12 mouse cellular contexts compared by ENCODE assay signal in the genomic region with DNA sequence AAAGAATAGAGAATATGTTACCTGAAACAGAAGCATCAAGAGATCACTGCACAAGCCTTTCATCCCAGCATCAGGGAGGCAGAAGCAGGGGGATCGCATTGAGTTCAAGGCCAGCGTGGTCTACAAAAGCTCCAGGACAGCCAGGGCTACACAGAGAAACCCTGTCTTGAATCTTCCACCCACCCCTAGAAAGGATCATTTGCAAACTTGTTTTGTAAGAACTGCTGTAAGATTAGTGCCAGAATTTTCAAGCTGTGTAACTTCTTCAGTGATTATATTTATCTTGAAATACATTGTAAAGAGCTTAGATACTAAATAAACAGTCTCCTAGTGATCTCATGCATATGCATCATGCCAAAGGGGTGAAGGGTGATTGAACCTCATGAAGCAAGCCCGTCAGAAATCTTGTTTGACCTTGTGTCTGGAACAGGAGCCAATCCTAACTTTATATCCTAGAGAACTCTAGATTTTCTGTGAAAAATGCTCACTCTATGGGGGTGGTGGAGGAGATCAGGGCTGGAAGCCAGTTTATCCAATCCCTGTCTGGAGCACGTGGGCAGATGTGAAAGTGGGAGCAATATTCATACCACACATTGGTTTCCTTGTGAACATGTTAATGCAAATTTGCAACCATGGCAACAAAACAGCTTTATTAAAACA. TPM values are rescaled to one million over a fixed set of nuclear protein-coding genes. Genes with fewer than 3 reads are reported as not detected.
A peak's percentile ranks its signal among the peaks of the same experiment; 100 is the strongest.
DNase-seq lines count a peak whose midpoint lies in the region; ATAC-seq and TF ChIP-seq lines count a peak whose summit lies in the region.
"Had no signal": no experiment of that assay in that cellular context is flagged by ENCODE, and none has a peak within 500 bp of the region (broad histone marks: within the 10 kb centered on the region; RNA-seq: fewer than 3 reads in every experiment).

No protein-coding gene starts in this region.

- H3K4me2 ChIP-seq in intestine, embryonic 15.5 days (replicated peaks), result no peak overlapping the region
- H3K4me2 ChIP-seq in intestine, postnatal 0 days (replicated peaks; ENCODE audit: low read depth), result no peak overlapping the region
- H3K4me2 ChIP-seq in kidney, embryonic 16.5 days (replicated peaks; ENCODE audit: low read depth, low read length), result no peak overlapping the region
- H3K4me2 ChIP-seq: forebrain, embryonic 13.5 days had no signal

- ATAC-seq in intestine, embryonic 15.5 days, result peak; percentile 25; the same call in 1 of the 2 replicates
- no peak for ATAC-seq in intestine, postnatal 0 days
- no peak for ATAC-seq in kidney, embryonic 16.5 days (ENCODE audit: low FRiP score, low TSS enrichment)
- ATAC-seq: forebrain, embryonic 13.5 days; inflammation-experienced regulatory T-cells, adult 6 months had no signal

- 59% methylated on average over 4 of the region's 4 CpGs for WGBS in intestine, embryonic 15.5 days
- WGBS in intestine, postnatal 0 days, result 59% methylated on average over 4 of the region's 4 CpGs
- 71% methylated on average over 4 of the region's 4 CpGs for WGBS in kidney, embryonic 16.5 days

- no peak for TF ChIP-seq CTCF in intestine, postnatal 0 days (IDR thresholded peaks at IDR 0.05; ENCODE audit: low read depth)

- H3K4me1 ChIP-seq in intestine, embryonic 15.5 days (replicated peaks), result no peaks in the 10 kb centered on the region
- no peaks in the 10 kb centered on the region for H3K4me1 ChIP-seq in intestine, postnatal 0 days (replicated peaks; ENCODE audit: control insufficient read depth, insufficient read depth, low read length)
- H3K4me1 ChIP-seq in kidney, embryonic 16.5 days (ENCODE audit: insufficient read depth, low read length), result no peaks in the 10 kb centered on the region

- no peak overlapping the region for H3K9ac ChIP-seq in intestine, embryonic 15.5 days
- no peak overlapping the region for H3K9ac ChIP-seq in intestine, postnatal 0 days (ENCODE audit: low read depth, low read length)
- no peak overlapping the region for H3K9ac ChIP-seq in kidney, embryonic 16.5 days (replicated peaks; ENCODE audit: low read length)
- H3K9ac ChIP-seq: forebrain, embryonic 13.5 days had no signal

- no peak overlapping the region for H3K4me3 ChIP-seq in intestine, embryonic 15.5 days (replicated peaks)
- no peak overlapping the region for H3K4me3 ChIP-seq in intestine, postnatal 0 days (ENCODE audit: low read depth, low read length)
- no peak overlapping the region for H3K4me3 ChIP-seq in kidney, embryonic 16.5 days (ENCODE audit: low read length)
- H3K4me3 ChIP-seq: forebrain, embryonic 13.5 days; myocyte had no signal

- H3K27ac ChIP-seq in intestine, embryonic 15.5 days, result no peak overlapping the region
- H3K27ac ChIP-seq in intestine, postnatal 0 days (ENCODE audit: low read depth, low read length), result no peak overlapping the region
- H3K27ac ChIP-seq in kidney, embryonic 16.5 days (ENCODE audit: low read length), result no peak overlapping the region
- H3K27ac ChIP-seq: forebrain, embryonic 13.5 days; macrophage had no signal

- H3K36me3 ChIP-seq in intestine, embryonic 15.5 days, result no peaks in the 10 kb centered on the region
- H3K36me3 ChIP-seq in intestine, postnatal 0 days (ENCODE audit: control insufficient read depth, insufficient read depth), result no peaks in the 10 kb centered on the region
- H3K36me3 ChIP-seq in kidney, embryonic 16.5 days (ENCODE audit: insufficient read depth, low read length), result no peaks in the 10 kb centered on the region

- no peaks in the 10 kb centered on the region for H3K27me3 ChIP-seq in intestine, embryonic 15.5 days (replicated peaks)
- H3K27me3 ChIP-seq in intestine, postnatal 0 days (replicated peaks; ENCODE audit: control insufficient read depth, insufficient read depth, low read length), result no peaks in the 10 kb centered on the region
- no peaks in the 10 kb centered on the region for H3K27me3 ChIP-seq in kidney, embryonic 16.5 days (ENCODE audit: insufficient read depth, low read length)
- H3K27me3 ChIP-seq: forebrain, embryonic 13.5 days had no signal

- peak; percentile 76 for DNase-seq in right cerebral cortex, adult 18-20 months
- no peak for DNase-seq in right cerebral cortex, postnatal 4 days
- peak; percentile 41 to 75 for DNase-seq in left cerebral cortex, adult 8-10 months (ENCODE audit: low spot score in 2 of 2)
- no peak for DNase-seq in cerebellum, postnatal 4 days (ENCODE audit: low spot score in 2 of 2)

- no peaks in the 10 kb centered on the region for H3K9me3 ChIP-seq in intestine, embryonic 15.5 days
- no peaks in the 10 kb centered on the region for H3K9me3 ChIP-seq in intestine, postnatal 0 days (ENCODE audit: control insufficient read depth)
- no peaks in the 10 kb centered on the region for H3K9me3 ChIP-seq in kidney, embryonic 16.5 days (ENCODE audit: low read length)
- H3K9me3 ChIP-seq: forebrain, embryonic 13.5 days had no signal

RNA-seq across cellular contexts. Expression of a gene that starts 40.1 kb away (rescaled TPM):
- not detected in 2 replicates for polyA plus RNA-seq in intestine, embryonic 15.5 days (2015; fragmentation: Nextera tagmentation; extraction: Ambion mirVana)
- not detected in 2 replicates for polyA plus RNA-seq in intestine, postnatal 0 days (2015; fragmentation: Nextera tagmentation; extraction: Ambion mirVana)
- not detected for total RNA-seq in left cerebral cortex, adult 8-10 months (2022)
- not detected in 2 replicates for polyA plus RNA-seq in kidney, embryonic 16.5 days (2015; fragmentation: Nextera tagmentation; extraction: Ambion mirVana)
- polyA plus RNA-seq: forebrain, embryonic 13.5 days; macrophage; myocyte; testis, adult 2 months had no signal

Comparison
In these comparisons a context has a peak if more than half of its experiments do, and no peak if none do; other contexts are left out.
1. DNase-seq: peak in right cerebral cortex, adult 18-20 months (single experiment) and left cerebral cortex, adult 8-10 months (2 of 2); none in right cerebral cortex, postnatal 4 days (single experiment) and cerebellum, postnatal 4 days (0 of 2).